Mouse (Mus musculus) kidney, adult 10 weeks (tissue): Measurements from ENCODE around the gene BC048403. TPM values are rescaled to one million over a fixed set of nuclear protein-coding genes. Genes with fewer than 3 reads are reported as not detected.

Source experiments
- polyA plus RNA-seq: library from polyadenylated mRNA; stranded (reverse); fragments of 350-450 nt; fragmentation: Illumina TruSeq; extraction: RNeasy Lipid Tissue Mini Kit (QIAGEN cat#74804); gene quantifications from one replicate; pipeline ENCODE4 v1.2.3, GENCODE M21; 2014; ENCODE audit warnings: low read depth, low replicate concordance

Gene BC048403
- polyA plus RNA-seq = 5.7 TPM

DNA sequence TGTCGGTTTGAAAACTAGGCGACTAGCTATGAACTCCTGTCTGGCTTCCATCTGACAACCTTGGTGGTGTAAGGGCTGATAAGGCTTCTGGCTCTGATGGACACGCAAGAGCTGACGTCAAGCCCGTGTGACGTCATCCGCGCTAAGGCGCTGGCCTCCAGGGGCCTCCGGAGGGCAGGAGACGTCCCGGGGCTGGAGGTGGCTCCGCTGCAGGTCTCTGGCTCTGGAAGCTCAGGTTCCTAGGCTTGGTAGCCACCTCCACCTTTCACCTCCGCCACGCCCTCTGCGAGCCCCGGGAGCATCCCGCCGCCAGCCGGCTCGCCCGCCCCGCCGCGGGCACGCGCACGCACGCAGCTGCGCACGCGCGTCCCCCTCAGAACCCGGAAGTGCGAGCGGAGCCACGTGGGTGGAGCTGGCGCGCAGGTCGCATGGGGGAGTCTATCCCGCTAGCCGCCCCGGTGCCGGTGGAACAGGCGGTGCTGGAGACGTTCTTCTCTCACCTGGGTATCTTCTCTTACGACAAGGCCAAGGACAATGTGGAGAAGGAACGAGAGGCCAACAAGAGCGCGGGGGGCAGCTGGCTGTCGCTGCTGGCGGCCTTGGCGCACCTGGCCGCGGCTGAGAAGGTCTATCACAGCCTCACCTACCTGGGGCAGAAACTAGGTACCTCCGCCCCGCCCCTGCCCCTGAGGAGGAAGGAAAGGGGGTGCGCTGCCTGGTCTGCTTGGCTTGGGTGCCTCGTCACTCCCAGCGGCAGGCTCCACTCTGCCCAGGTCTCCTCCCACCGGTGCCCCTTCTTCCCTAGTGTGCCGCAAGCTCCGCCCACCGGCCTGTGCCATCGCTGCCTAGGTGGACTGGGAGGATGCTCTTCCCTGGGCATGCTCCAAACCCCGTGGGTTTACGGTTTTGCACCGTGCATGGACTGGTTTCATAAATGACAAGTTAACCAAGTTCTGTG is at the start of gene BC048403:
Gene BC048403, plus strand, starts transcription at position 390 of the 958 bp plus-strand sequence.

Other genes with a start within 250 kb of the BC048403 start
- gene Tbk1, start 153.2 kb upstream of the BC048403 start, polyA plus RNA-seq = 58.8 TPM
- gene Xpot, start 113.6 kb upstream of the BC048403 start, polyA plus RNA-seq = 114 TPM
- not detected for gene D930020B18Rik, start 98.3 kb upstream of the BC048403 start, polyA plus RNA-seq